Mouse (Mus musculus) lung, adult 2 months (tissue): ENCODE data around the gene Magi1. TPM values are rescaled to one million over a fixed set of nuclear protein-coding genes. Genes with fewer than 3 reads are reported as not detected.

Experiments
- DNase-seq: peaks from one replicate; pipeline ENCODE4 v3.0.0; 2022
- H3K4me1 ChIP-seq: fragments of 200-500 bp; 2 replicates; pipeline ENCODE4 v1.6.1; 2011; ENCODE audit warnings: low read length; ENCODE audit not compliant: control insufficient read depth, insufficient read depth
- H3K4me3 ChIP-seq: fragments of 200-500 bp; replicated peaks from 2 replicates; pipeline ENCODE3; 2011; ENCODE audit warnings: low read depth, mild to moderate bottlenecking, control low read depth, low read length; ENCODE audit errors: extremely low read depth
- CTCF ChIP-seq: fragments of 200-500 bp; IDR thresholded peaks from 2 replicates; pipeline ENCODE4 v1.5.1; 2011; ENCODE audit warnings: mild to moderate bottlenecking, low read length, control low read depth; ENCODE audit not compliant: insufficient read depth
- POLR2A ChIP-seq: fragments of 200-500 bp; IDR thresholded peaks from 2 replicates; pipeline ENCODE4 v1.6.1; 2011; ENCODE audit warnings: low read depth, mild to moderate bottlenecking, control low read depth, low read length, borderline replicate concordance; ENCODE audit errors: extremely low read depth
- WGBS: fragments of 180-500 bp; shearing (Covaris S2); methylation state at CpG from one replicate; pipeline ENCODE4 v1.1.7; 2018; 5-methylcytosine and 5-hydroxymethylcytosine counted together
- polyA plus RNA-seq: library from polyadenylated mRNA; depleted of rRNA; stranded (reverse); fragments of >200 nt; gene quantifications from 2 replicates; pipeline ENCODE4 v1.2.3, GENCODE M21; 2012

The Magi1 gene
- polyA plus RNA-seq, 1 experiment: 12.3 TPM

DNA sequence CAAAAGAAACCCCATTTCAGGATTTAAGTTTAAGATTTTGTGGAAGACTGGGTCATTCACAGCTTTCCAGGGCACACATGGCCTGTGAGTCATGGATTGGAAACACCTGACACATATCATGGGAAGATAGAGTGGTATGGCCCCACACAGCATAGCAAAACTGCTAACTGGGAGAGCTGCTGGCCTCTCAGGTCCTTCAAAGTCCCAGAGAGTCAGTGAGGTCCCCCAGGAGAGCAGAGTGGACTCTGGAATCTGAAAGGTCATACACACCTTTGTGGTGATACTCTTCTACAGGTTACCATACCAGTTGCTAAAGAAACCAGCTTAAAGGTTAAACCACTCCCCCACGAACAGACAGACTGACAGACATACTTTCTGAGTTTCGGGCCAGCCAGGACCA lies 349.0 kb downstream of the Magi1 start:
- no peak overlapping the region for H3K4me3 ChIP-seq
- TF ChIP-seq POLR2A (no peak), CTCF (no peak)
- WGBS: 82% methylated on average over 2 of the region's 2 CpGs
- no peak for DNase-seq
- no peaks in the 10 kb centered on the region for H3K4me1 ChIP-seq

DNA sequence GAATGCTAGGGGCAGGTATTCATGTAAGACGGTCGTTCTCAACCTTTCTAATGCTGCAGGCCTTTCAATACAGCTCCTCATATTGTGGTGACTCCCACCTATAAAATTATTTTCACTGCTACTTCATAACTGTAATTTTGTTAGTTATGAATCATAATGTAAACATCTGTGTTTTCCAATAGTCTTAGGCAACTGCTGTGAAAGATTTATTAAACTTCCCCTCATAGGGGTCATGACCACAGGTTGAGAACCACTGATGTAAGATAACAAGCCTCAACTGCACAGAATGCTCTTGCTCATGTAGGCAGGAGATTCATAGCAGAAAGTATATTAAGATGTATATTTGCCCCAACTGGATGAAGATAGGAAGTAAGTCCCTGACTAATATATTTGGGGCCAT lies 359.1 kb downstream of the Magi1 start:
- no peak for DNase-seq
- no peaks in the 10 kb centered on the region for H3K4me1 ChIP-seq

GRCm38 (mm10) chr6:93923972-93924371 lies 359.7 kb downstream of the Magi1 start:
- no peak for TF ChIP-seq CTCF
- TF ChIP-seq POLR2A: no peak
- H3K4me1 ChIP-seq: no peaks in the 10 kb centered on the region
- 82% methylated on average over 3 of the region's 3 CpGs for WGBS
- H3K4me3 ChIP-seq: no peak overlapping the region
- DNase-seq: no peak

More for the DNA sequence above, 359.1 kb downstream of the Magi1 start:
- whole genome bisulfite sequencing: 85% methylated on average over 2 of the region's 2 CpGs
- TF ChIP-seq CTCF: no peak
- TF ChIP-seq POLR2A: no peak
- no peak overlapping the region for H3K4me3 ChIP-seq

- Histone ChIP-seq H3K4me3 (no peak overlapping the region), H3K4me1 (no peaks in the 10 kb centered on the region)
- TF ChIP-seq POLR2A (no peak), CTCF (no peak)
- WGBS: 81% methylated on average over 5 of the region's 5 CpGs
- DNase-seq: no peak
Observed at GRCm38 (mm10) chr6:93923351-93923750, 360.4 kb downstream of the Magi1 start.

GRCm38 (mm10) chr6:93922931-93923330 lies 360.8 kb downstream of the Magi1 start:
- H3K4me1 ChIP-seq: no peaks in the 10 kb centered on the region
- TF ChIP-seq CTCF (no peak), POLR2A (no peak)
- 79% methylated on average over 7 of the region's 7 CpGs for WGBS

DNA sequence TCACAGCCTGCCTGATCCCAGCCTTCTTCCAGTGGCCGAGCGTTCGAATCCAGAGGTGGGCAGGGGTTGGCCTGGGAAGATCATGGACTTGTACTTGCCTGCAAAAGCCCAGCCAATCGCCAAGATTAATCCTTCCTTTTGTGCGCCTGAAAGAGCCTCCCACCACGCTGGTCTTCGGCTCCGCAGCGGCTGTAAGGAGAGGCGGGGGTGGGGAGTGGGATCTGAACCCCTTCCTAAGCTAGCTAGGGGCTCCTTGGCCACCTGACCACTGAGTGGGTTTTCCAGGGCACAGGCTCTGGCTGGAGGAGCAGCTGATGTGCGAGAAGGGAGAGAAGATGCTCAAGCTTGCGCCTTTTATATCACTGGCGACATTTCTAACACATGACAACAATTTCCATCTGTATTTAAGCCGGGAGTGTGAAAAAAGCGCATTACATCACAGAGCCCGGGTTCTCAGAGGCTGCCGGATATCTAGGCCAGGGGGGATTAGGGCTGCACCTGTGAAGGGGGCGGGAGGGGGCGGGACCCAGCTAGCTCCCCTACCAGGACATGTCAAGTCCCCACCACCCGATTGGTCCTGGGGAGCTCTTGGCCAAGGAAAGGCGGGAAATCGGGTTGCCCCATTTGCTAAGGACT lies 370.4 kb downstream of the Magi1 start:
- DNase-seq: no peak
- 18% methylated on average over 22 of the region's 22 CpGs for WGBS
- Histone ChIP-seq H3K4me1 (0 out of 2 replicates have a peak, but pooled peaks cover 2% of the 10 kb centered on the region), H3K4me3 (no peak overlapping the region)
- TF ChIP-seq CTCF (no peak), POLR2A (no peak)

More at GRCm38 (mm10) chr6:93922931-93923330, 360.8 kb downstream of the Magi1 start:
- no peak for DNase-seq
- H3K4me3 ChIP-seq: no peak overlapping the region

DNA sequence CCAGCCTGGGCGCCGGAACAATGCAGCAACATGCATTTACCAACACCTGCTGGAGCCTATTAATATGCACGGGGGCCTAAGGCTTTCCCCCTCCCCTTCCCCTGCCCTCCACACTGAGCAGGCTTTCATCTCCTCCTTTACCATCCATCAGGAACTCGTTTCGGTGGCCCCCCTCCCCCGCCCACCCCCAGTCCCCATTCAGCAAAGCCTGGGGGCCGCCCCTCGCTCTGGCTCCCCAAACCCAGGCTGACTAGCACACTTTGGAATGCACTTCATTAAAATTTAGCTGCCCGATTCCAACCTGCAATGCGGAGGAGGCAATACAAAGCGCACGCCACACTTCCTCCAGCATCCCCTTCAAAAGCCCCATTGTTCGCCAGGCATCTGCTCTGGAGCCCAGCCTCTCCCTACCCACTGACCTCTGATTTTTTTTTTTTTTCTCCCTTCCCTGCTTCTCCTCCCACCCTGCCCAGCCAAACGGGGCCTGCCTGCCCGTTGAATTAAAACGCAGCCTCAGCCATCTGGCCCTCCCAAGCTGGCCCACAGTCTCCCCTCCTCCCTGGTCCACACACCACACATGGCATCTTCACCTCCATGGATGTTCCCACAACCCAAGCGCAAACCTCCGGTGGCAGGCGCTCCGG lies 371.0 kb downstream of the Magi1 start:
- TF ChIP-seq CTCF (no peak), POLR2A (no peak)
- DNase-seq: no peak
- Histone ChIP-seq H3K4me3 (no peak overlapping the region), H3K4me1 (0 out of 2 replicates have a peak, but pooled peaks cover 2% of the 10 kb centered on the region)
- WGBS: 15% methylated on average over 20 of the region's 20 CpGs

GRCm38 (mm10) chr6:93912003-93912581 lies 371.6 kb downstream of the Magi1 start:
- no peak overlapping the region for H3K4me3 ChIP-seq
- no peak for DNase-seq
- 66% methylated on average over 8 of the region's 8 CpGs for WGBS
- 0 out of 2 replicates have a peak, but pooled peaks cover 2% of the 10 kb centered on the region for H3K4me1 ChIP-seq
- no peak for TF ChIP-seq CTCF
- TF ChIP-seq POLR2A: no peak

DNA sequence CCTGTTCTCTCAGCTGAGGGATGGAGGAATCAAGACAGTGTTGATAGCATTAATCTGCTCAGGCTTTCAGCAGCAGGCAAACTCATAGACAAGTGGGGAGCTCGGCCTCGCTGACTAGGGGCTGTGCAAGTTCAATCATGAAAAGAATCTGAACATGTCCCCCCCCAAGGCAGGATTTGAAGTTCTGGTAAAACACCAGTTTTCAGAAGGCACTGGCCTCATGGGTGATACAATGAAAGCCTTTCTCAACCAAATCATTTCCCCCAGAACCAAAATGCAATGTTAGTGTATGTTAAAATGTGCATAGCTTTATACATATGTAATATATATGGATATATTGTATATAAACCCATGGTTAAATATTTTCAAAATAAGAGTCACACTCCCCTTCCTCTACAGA lies 372.3 kb downstream of the Magi1 start:
- TF ChIP-seq CTCF: no peak
- TF ChIP-seq POLR2A: no peak
- no peak for DNase-seq
- H3K4me1 ChIP-seq: 0 out of 2 replicates have a peak, but pooled peaks cover 2% of the 10 kb centered on the region
- WGBS: 94% methylated on average over 2 of the region's 2 CpGs
- no peak overlapping the region for H3K4me3 ChIP-seq
